Mouse (Mus musculus) telencephalon, adult 2 months (tissue): ENCODE data around the gene Pgr15l.

Source experiments
- DNase-seq: peaks from one replicate; pipeline ENCODE4 v3.0.0-alpha.2; 2011; ENCODE audit warnings: low read depth, low spot score

Pgr15l gene

DNA sequence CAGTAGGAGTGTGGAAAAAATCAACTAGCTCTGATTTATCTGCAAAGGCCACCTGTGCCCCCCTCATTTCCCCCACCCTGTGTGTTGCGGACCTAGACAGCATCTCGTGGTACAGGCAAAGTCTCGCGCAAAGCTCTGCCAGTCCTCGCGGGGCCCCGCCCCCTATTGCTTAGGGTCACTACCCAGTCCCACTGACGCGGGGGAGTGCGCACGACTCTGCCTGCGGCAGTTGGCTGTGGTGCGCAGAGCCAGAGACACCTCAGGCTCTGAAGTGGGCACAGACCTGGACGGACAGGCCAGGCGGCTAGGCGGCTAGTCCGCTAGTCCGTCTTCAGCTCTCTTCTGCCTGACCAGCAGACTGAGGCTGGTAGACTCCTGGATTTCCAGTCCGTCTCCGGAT is at the start of gene Pgr15l:
Gene Pgr15l, plus strand, starts transcription at position 228 of the 400 bp plus-strand sequence.
- DNase-seq: no peak

- no peak for DNase-seq
Measured at GRCm38 (mm10) chrX:97027540-97027939, 44.9 kb upstream of the Pgr15l start.

DNA sequence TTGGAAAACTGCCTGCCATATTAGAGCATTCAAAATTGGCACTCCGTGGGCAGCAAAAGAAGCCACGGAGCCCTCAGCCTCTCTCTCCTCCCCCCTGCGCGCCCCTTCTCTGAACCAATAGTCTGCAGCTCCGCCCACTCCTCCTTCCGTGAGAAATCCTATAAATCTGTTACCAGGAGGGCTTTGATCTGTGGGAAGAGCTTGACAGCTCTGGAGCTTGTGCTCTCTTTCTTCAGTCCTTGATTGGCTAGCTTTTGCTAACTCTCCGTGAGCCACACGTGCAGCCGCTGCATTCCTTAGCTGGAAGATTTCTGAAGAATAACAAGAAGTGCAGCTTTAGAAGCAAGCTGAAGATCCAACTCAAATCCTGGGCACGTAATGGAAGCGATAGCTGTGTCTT is 2.6 kb upstream of the Pgr15l start:
- peak; percentile 1 for DNase-seq
